Mouse (Mus musculus) heart, adult 2 months (tissue): ENCODE measurements around the gene Sec14l4.
A peak's percentile ranks its signal among the peaks of the same experiment; 100 is the strongest.

ENCODE experiments used
- CTCF ChIP-seq: fragments of 200-600 bp; IDR thresholded peaks from 2 replicates; pipeline ENCODE4 v1.8.1; 2022; ENCODE audit warnings: antibody characterized with exemption, mild to moderate bottlenecking, moderate library complexity
- POLR2A ChIP-seq: fragments of 200-500 bp; IDR thresholded peaks from 2 replicates; pipeline ENCODE4 v1.6.1; 2011; ENCODE audit warnings: mild to moderate bottlenecking, low read depth, low read length, control low read depth; ENCODE audit not compliant: insufficient read depth

GRCm38 (mm10) chr11:4006462-4006861 is 24.8 kb upstream of the Sec14l4 start:
- TF ChIP-seq CTCF (peak; percentile 37), POLR2A (no peak)
